Mouse (Mus musculus) gastrocnemius, adult 18-20 months (tissue): Measurements from ENCODE around the gene Drc7. TPM values are rescaled to one million over a fixed set of nuclear protein-coding genes. Genes with fewer than 3 reads are reported as not detected.

Source experiments
- DNase-seq: peaks from one replicate; pipeline ENCODE4 v3.0.0; 2021; ENCODE audit warnings: low spot score
- total RNA-seq, 2 experiments: library from RNA; stranded (reverse); gene quantifications; 2 replicates each; pipeline ENCODE4 v1.2.3; 2021

Drc7 gene
- total RNA-seq, 2 experiments from 2014 or later, result not detected

- no peak for DNase-seq
Measured at GRCm38 (mm10) chr8:95058661-95059060, 3.8 kb downstream of the Drc7 start.

GRCm38 (mm10) chr8:95059812-95060533 lies 5.1 kb downstream of the Drc7 start:
- DNase-seq, result no peak

- no peak for DNase-seq
Measured at GRCm38 (mm10) chr8:95064531-95064930, 9.6 kb downstream of the Drc7 start.

- peak; percentile 45 for DNase-seq
Measured at GRCm38 (mm10) chr8:95067582-95067981, 12.7 kb downstream of the Drc7 start.

- no peak for DNase-seq
Measured at GRCm38 (mm10) chr8:95075504-95075903, 20.6 kb downstream of the Drc7 start.

GRCm38 (mm10) chr8:95076151-95076550 lies 21.2 kb downstream of the Drc7 start:
- no peak for DNase-seq

- DNase-seq, result no peak
Measured at GRCm38 (mm10) chr8:95078055-95078454, 23.2 kb downstream of the Drc7 start.

GRCm38 (mm10) chr8:95079305-95079704 lies 24.4 kb downstream of the Drc7 start:
- DNase-seq, result no peak

GRCm38 (mm10) chr8:95080381-95081341 lies 25.8 kb downstream of the Drc7 start, which contains the start of gene Katnb1:
Gene Katnb1 (plus strand): TSS chr8:95081186.
- DNase-seq, result peak; percentile 99

- no peak for DNase-seq
Measured at GRCm38 (mm10) chr8:95081650-95082049, 26.7 kb downstream of the Drc7 start.

GRCm38 (mm10) chr8:95084261-95084660 lies 29.4 kb downstream of the Drc7 start:
- no peak for DNase-seq

- no peak for DNase-seq
Measured at GRCm38 (mm10) chr8:95084744-95085431, 30.0 kb downstream of the Drc7 start.

GRCm38 (mm10) chr8:95085432-95086141 lies 30.7 kb downstream of the Drc7 start:
- DNase-seq, result no peak

GRCm38 (mm10) chr8:95093574-95093973 lies 38.7 kb downstream of the Drc7 start:
- no peak for DNase-seq

GRCm38 (mm10) chr8:95099009-95099408 lies 44.1 kb downstream of the Drc7 start:
- peak; percentile 74 for DNase-seq

- DNase-seq, result no peak
Measured at GRCm38 (mm10) chr8:95101972-95102371, 47.1 kb downstream of the Drc7 start.

- DNase-seq, result no peak
Measured at GRCm38 (mm10) chr8:95107306-95107705, 52.4 kb downstream of the Drc7 start.

GRCm38 (mm10) chr8:95112594-95112993 lies 57.7 kb downstream of the Drc7 start:
- DNase-seq, result no peak

- no peak for DNase-seq
Measured at GRCm38 (mm10) chr8:95113108-95113507, 58.2 kb downstream of the Drc7 start.

- peak; percentile 47 for DNase-seq
Measured at GRCm38 (mm10) chr8:95113750-95114149, 58.8 kb downstream of the Drc7 start.

- DNase-seq, result no peak
Measured at GRCm38 (mm10) chr8:95123455-95123854, 68.6 kb downstream of the Drc7 start.
